Mouse (Mus musculus) v-Abl transformed pro-B cells (cell line): ENCODE results near the gene Isx.

Experiments used
- in situ Hi-C, 2 experiments: fragments of 400-800 bp; cut with MboI; formaldehyde crosslinking; loops; one replicate each; pipeline ENCODE4 v1.15.1; 2025; ENCODE audit not compliant: unreplicated experiment in 2 of 2

The Isx gene

DNA sequence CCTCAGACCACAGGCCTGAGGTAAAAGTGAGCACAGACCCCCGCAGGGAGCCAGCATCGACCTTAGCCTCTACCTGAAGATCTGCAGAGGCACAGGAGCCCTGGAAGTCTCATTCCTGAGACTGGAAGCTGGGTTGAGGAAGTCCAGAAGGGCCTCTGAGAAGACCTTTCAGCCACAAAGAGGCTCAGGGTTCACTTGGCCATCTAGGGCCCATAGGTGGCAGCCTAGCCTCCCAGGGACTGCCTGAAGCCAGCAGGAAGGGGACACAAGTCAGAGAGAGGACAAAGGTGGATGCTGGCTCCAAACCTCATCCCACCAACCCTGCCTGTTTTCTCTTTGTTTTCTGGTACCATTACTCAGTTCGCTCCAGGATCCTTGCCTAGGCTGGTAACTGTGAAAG lies at the start of gene Isx:
TSS of gene Isx (plus strand) at position 234 of the 400 bp plus-strand sequence.
- in situ Hi-C loops = no loop called here

DNA sequence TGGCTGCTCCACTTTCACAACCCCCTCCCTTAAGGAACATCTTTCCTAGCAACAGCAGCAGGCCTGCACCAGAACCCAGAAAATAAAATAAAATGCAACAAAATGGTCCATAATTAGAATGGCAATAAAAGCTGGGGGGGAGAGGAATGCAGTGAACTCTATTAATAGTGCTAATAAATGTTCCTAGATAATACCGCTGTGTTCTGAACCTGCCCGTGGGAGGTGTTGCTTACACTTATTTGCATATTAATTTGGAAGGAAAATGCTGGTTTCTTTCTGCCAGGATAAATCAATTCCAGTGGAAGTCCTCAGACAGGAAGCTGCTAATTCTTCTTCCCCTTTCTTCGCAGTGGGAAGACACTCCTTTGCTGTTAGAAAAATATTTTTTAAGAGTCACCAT lies 45.3 kb upstream of the Isx start:
- in situ Hi-C loops = no loop called here

DNA sequence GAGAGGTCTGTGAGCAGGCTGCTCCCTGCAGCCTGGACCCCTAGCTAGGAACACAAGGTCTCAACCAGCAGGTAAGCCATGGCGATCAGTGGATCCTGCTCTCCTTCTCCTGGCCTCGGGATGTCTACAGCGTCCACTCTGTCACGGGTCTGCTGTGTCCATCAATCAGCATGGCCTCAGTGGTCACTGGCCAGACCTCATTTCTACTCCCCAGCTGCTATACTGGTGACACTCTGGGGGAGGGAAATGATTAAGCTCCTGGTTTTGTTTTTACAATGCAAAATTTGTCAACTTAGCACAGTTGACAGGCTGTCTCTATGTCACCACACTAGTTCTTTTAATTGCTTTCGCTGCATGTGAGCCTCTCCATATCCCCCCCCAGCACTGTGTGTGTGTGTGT lies 41.7 kb upstream of the Isx start:
- in situ Hi-C loops = no loop called here

DNA sequence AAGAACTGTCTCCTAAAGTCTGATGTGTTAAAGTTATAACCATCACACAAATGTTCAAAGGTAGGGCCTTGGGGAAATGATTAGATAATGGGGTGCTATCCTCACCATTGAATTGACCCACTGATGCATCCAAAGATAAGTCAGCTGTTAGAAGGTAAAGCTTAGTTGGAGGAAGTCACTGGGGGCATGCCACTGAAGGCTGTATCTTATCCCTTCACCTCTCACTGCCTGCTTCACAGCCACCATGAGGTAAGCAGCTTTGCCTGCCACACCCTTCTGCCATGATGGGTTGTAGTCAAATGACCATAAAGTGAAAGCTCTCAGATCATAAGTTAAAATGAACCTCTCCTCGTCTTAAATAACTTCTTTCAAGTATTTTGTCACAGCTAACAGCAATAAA lies 38.7 kb upstream of the Isx start:
- in situ Hi-C loops = no loop called here

DNA sequence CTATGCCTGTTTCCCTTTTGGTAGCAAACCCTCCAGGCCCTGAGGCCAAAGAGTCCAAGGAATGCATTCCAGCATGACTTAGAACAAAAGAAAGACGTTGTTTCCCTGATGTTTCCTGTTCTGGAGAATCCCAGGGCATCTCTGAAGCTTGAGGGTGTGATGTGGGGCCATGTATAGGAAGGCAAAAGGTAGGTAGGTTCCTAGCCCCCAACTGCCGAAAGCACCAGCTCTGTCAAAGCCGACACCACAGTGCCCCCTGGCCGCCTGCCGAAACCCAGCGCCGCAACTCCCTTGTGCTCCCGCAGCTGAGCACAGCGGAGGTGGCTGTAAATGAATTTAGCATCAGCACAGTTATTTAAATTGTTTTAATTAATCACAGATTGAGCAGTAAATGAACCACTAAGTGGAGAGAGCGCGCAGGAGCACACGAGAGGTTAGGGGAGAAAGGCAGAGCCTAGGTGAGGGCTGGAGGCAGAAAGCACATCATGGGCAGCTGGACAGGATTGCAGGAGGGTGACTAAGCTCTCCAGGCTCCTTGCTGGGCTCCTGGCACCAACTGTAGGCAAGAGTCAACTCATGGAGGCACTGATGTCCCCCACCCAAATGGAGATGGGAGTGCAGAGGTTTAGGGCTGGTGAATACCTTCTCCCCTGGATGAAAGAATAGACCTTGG lies 25.5 kb upstream of the Isx start:
- in situ Hi-C loops = no loop called here

DNA sequence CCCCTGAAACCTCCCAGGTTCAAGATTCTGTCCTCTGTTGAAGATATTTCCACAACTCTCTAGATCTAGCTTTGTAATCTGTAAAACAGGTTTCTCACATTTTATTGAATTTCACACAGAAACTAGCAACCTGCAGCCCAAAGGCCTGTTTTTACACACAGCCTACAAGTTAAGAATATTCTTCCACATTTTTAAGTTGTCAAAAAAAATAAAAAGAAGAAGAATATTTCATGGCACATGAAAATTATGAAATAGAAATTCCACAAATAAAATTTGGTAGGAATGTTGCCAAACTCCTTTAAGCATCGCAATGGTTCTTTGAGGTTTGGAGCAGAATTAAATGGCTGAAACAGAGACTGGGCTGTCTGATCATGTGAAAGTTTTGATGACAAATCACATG lies 24.3 kb upstream of the Isx start:
- in situ Hi-C loops = no loop called here

DNA sequence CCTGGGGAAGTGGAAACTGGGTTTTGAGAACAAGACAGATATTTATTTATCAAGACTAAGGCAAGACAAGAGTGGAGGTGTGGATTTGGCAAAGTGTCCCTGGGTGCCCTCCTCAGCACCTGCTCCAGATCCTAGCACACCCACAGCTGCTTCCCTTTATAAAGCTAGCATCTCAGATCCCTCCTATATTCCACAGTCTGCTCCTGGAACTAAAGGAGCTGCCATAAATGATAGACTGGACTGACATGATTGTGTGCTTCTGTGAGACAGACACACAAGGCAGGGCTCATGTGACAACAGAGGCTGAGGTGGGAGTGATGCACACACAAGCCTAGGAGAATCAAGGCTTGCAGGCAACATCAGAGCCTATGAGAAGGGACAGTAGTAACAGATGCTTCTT lies 22.0 kb upstream of the Isx start:
- in situ Hi-C loops = no loop called here

DNA sequence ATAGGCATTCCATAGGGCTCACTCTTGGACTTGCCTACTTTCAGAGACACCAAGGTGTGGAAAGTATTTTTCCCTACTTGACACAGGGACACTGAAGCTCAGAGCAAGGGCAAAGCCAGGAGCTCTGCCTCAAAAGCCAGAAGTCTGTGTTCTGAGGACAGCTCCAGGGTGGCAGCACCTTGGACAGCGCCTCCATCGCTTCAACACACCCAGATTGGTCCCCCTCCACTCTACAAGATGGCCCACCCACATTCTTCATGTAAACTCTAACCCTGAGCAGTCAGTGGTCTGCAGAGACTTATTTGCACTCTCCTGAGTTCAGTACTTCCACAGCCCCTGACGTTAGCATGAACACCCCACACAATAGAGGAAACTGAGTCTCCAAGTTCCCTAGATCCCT lies 21.1 kb upstream of the Isx start:
- in situ Hi-C loops = no loop called here

DNA sequence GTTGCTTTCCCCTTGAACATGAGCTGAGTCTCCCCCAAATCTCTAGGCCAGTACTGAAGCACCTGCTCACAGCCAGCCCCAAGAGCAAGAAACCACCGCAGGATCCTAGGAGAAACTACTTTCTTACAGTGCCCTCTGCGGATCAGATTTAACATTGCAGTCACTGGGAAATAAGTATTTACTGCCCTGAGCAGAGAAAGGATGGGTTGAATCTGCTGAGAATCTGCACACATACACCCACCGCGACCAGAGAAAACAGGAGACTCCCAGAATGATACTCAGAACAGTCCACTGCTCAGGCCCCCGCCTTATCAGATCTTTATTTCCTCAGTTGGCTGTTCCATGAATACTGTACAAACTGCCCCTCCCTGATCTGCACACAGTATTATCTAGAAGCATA lies 19.5 kb upstream of the Isx start:
- in situ Hi-C loops = no loop called here

DNA sequence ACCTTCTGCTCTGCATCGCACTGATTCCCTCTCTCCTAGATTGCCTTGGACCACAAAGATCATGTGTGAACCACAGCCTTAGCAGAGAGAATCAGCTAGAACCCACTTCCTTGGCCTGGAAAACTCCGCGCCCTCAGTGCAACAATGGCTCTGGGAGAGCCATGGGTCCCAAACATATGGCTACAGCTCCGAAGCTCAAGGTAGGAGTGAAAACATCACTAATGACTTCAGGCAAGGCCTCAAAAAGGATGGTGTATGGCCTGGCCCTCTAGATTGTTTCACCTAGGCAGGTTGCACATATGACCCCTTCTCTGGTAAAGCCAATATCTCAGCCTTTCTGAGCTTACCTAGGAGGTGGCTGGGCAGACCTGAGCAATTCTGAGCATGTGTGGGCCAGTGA lies 18.2 kb upstream of the Isx start:
- in situ Hi-C loops = no loop called here

DNA sequence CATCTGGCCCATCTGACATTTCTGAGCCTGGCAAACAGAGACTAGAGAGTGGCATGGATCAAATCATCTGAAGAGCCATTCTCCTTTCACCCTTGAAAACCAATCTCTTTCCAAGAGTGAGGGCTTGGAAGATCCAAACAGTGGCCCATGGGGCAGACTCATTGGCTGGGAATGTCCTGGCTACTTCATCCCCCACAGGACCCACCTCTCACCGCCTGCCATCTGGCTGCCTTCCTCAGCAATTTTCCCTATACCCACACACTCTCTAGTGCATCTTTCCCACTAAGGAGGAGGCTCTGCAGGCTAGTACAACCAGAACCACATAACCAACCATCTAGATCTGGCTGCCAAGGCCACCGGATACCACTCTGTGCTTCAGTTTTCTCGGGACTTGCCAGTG lies 17.6 kb upstream of the Isx start:
- in situ Hi-C loops = no loop called here

DNA sequence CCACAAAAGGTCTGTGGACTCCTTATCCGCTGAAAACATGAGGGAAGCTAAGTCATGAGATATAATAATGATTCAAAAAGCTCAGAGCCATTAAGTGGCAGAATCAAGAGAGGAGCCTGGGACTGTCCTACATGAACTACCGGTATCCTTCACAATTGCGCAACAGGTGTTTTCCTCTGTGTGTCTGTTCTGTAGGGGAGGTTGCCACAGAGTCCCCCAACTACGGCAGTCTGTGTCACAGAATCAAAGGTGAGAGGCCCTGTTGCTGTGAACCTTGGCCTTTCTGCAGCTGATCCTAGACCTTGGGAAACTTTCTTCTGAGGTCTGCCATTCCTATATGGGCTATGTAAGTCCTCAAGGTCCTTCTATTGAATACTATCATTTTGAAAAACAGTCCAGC lies 13.7 kb upstream of the Isx start:
- in situ Hi-C loops = no loop called here

DNA sequence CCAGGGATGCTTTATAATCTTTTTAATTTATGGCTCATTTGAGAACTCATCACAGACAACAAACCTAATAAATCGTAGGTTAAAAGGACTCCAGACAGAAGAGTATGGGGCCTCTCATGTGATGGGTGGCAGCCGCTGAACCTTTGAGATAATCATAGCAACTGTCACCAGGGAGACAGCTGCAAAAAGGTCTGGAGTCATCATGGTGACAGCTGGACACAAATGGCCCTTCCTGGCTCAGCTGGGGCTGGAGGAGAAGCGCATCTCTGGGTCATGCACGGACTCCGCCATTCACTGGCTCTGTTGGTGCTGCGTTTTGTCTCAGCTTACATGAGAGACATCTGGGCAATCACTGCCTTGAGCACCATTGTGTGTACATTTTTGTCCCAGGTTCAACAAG lies 12.5 kb upstream of the Isx start:
- in situ Hi-C loops = no loop called here

DNA sequence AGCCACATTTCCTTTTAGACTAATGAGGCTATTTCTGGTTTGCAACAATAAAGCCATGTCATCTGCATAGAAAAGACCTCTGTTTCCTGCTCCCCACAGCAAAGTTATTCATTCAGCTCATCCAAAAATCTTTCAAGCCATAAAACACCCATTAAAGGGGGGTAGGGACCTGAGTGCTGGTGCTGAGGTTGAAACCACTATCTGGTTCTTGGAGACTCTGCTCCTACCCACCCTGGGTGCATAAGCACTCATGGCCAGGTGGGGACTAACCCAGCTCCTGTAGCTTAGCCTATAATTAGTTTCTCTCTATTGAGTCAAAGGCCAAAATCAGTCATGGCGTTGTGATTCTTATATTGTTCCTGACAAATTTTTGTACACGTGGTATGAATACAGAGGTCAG lies 10.4 kb upstream of the Isx start:
- in situ Hi-C loops = no loop called here

DNA sequence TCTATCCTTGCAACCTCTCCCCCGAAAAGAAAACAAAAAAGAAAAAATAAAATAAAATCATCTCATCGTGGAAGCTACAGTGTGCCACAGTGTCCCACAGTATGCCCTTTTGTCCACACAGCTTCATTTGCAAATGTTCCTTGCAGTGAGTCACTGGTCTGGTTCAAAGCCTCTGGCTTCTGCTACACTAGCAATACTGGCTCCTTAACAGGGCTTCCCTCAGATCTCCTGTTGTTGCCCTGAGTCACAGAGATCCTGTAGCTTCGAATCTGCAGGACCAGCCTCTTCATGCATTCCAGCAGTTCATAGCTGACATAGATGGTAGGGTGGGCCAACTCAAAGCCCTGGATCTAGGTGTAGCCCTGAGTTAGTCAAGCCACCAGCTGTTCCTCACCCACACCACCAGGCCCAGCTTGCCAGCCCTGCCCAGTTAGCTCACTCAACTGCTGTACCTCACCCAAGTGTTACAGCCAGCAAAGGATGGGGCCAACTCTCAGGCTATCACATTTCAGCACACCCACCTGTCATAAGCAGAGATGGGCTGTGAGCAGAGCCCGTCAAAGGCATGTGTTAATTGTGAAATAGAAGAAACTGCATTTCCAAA lies 2.5 kb upstream of the Isx start:
- in situ Hi-C loops = no loop called here

DNA sequence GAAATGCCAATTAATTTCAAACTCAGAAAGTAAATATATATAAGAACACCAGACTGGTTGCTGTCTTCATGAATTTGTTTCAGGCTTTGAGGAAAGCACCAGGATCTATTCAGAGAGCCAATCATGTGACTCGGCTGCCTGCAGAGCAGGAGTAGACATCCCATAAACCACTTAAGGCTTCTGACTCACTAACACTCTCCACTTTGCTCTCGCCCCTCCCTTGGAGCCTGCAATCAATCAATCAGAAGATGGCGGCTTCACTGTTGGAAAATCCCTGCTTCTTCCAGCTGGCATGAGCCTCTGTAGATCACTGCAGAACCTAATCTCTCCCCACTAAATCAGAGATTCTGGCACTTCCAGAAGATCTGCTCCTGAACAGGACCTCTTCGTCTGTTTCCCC lies 1.3 kb upstream of the Isx start:
- in situ Hi-C loops = no loop called here

DNA sequence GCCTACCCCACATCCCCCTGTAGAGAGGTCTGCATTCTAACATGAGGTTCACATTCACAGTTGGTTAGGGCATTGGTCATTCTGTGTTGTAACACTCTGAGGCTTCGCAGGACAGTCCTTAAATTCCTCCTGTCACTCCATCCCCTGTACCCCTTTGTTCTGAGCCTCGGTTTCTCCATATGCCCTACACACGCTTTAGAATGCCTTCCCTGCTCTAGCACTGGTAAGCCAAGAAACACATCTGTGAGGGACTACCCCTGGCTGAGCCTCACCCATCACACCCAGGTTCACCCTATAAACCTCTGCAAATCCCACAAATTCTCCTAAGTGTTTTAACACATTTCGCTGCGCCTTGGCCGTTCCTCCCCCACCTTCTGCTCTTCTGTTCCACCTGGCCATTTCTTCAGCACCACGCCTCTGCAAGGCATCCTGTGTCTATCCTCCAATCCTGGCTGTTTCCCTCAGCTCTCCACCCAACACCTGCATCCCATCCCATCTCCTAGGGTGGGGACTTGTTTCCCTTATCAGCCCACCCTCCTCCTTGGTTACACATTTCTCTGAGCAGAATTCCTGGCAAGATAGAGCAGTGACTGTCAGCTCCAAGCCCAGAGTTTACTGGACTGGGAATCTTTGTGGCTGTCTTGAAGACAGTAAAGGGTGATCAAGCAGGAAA lies 686 bp upstream of the Isx start:
- in situ Hi-C loops = no loop called here

DNA sequence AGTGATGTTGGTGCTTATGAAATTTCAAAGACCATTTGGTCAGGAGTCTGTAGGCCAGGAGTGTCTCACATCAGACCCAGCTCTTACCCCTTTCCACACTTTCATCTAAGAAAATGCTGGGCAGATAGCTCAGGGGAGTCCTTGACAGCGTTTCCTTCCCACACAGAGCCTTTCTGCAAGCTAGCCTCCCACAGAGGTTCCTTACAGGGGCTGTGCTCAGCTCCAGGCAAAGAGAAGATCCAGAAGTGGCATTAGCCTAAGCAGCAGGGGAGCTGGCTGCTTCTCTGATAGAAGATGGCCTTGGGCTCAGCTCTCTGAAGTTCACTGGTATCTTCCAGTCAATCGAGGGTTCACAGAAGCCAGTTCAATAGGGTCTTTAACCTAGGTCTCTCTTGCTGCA lies 1.6 kb downstream of the Isx start:
- in situ Hi-C loops = no loop called here

DNA sequence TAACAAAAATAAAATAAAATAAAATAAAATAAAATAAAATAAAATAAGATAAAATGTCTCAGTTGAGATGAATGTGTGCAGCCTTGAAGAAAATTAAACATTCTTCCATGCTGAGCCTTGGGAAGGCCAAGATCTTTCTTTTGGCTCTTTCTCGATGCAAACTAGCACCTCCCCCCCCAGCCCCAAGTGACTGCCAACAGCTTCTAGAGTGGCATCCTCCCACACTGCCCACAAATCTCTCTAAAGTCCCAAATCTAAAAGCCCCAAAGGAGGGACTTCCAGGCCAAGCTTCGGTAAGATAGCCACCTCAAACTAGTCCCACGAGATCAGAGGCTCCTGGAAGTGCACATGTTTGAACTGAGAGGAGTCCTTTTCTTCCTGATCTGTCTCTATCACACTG lies 5.7 kb downstream of the Isx start:
- in situ Hi-C loops = no loop called here

DNA sequence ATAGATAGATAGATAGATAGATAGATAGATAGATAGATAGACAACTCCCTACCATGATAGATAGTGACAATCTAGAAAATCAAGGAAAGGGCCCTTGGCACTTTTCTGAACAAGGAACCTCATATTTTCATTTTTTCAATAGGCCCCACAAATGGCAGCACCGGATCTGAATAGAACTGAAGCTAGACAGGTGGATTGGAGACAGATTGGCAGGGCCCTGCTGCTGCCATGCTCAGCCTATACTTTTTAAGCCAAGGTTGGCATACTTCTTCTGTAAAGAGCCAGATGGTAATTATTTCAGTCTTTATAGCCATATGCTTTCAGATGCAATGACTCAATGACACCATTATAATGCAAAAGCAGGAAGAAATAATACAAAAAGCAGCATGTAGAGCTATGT lies 15.8 kb downstream of the Isx start:
- in situ Hi-C loops = no loop called here

DNA sequence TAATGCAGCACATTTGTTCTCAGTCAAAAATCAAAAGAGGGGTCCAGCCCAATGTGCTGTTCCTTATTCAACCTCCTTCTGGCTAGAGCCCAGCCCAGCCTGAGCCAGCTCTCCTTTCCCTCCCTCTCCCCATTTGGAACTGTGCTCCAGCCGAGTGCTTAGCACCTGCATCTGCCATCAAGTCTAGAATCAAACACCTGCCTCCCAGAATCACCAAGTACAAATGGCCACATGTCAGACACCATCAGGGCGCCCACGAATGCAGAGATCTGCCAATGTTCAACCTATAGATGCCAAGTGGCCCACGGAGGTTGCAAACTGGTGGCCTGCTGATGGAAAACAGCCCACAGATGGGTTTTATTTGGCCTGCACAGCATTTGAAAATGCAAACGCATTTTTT lies 18.1 kb downstream of the Isx start:
- in situ Hi-C loops = no loop called here

DNA sequence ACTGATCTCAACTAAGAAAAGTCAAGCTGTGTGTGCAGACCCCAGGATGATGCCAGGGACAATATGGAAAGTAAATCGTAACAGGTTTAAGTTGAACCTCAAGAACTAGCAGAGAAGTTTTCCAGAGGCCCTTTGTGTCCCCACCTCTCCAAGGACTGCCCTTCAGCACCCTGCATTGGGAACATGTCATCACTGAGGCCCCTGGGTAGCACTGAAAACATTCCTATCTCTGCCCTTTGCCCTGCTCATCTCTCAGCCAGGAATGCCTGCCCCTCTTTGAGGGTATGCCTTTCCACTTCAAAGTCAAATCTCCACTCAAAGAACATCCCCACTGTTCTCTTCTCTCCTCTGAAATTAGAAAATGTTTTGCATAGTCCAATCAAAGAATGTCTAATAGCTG lies 23.3 kb downstream of the Isx start:
- in situ Hi-C loops = no loop called here
